Mouse (Mus musculus) megakaryocyte-erythroid progenitor cell, adult 5 weeks (primary cell): ENCODE data around the gene Adat2. TPM values are rescaled to one million over a fixed set of nuclear protein-coding genes. Genes with fewer than 3 reads are reported as not detected.

Experiments
- polyA plus RNA-seq: library from polyadenylated mRNA; stranded (reverse); fragments of >175 nt; gene quantifications from 2 replicates; pipeline ENCODE4 v1.2.3, GENCODE M21; 2012

Gene Adat2
- 2.9 and 3.6 TPM in 2 replicates for polyA plus RNA-seq

GRCm38 (mm10) chr10:13552646-13553497 is at the start of gene Adat2, which contains the start of gene Pex3:
Gene Adat2 (plus strand): TSS chr10:13552894.
Gene Pex3 (minus strand): TSS chr10:13553142.

Other genes starting within 250 kb of the Adat2 start
- 8.2 and 11.9 TPM in 2 replicates for gene Phactr2, start 78.5 kb upstream of the Adat2 start, polyA plus RNA-seq
- 22.3 and 33.5 TPM in 2 replicates for gene Fuca2, start 53.4 kb upstream of the Adat2 start, polyA plus RNA-seq
- gene Pex3, start 248 bp downstream of the Adat2 start, polyA plus RNA-seq: 11.2 and 11.8 TPM in 2 replicates